Mouse (Mus musculus): ENCODE data around the gene Nipbl.

GRCm38 (mm10) chr15:8302944-8303343, 141.3 kb downstream of the Nipbl start:
- TF ChIP-seq POLR2A (IDR thresholded peaks at IDR 0.05; ENCODE audit: borderline replicate concordance, extremely low read depth, low read depth, low read length) (no peak), CTCF (IDR thresholded peaks at IDR 0.05; ENCODE audit: insufficient read depth, low read length) (no peak)

All from lung, adult 2 months (tissue).